ENCODE assay signal across 8 mouse cellular contexts in genomic region chr3:29757821-29758494, GRCm38 (mm10).
DNase-seq lines count a peak whose midpoint lies in the region; ATAC-seq and TF ChIP-seq lines count a peak whose summit lies in the region.
"Had no signal": no experiment of that assay in that cellular context is flagged by ENCODE, and none has a peak within 500 bp of the region (broad histone marks: within the 10 kb centered on the region; RNA-seq: fewer than 3 reads in every experiment).

No protein-coding gene starts in this region.

- H3K27ac ChIP-seq in liver, postnatal 0 days (ENCODE audit: low read depth): no peak overlapping the region
- no peak overlapping the region for H3K27ac ChIP-seq in hindbrain, embryonic 11.5 days (ENCODE audit: low read depth, low read length)

- WGBS in liver, postnatal 0 days (ENCODE audit: insufficient replicate concordance): 60% methylated on average over 8 of the region's 8 CpGs
- 87% methylated on average over 8 of the region's 8 CpGs for WGBS in hindbrain, embryonic 11.5 days

- H3K4me1 ChIP-seq in liver, postnatal 0 days (ENCODE audit: insufficient read depth): no peaks in the 10 kb centered on the region
- no peaks in the 10 kb centered on the region for H3K4me1 ChIP-seq in hindbrain, embryonic 11.5 days (replicated peaks; ENCODE audit: control insufficient read depth, insufficient read depth, low read length)

- H3K27me3 ChIP-seq in liver, postnatal 0 days (ENCODE audit: insufficient read depth, low read length): no peaks in the 10 kb centered on the region
- H3K27me3 ChIP-seq in hindbrain, embryonic 11.5 days (ENCODE audit: control insufficient read depth, insufficient read depth, low read length): no peaks in the 10 kb centered on the region

- no peaks in the 10 kb centered on the region for H3K36me3 ChIP-seq in liver, postnatal 0 days (replicated peaks; ENCODE audit: insufficient read depth, low read length)
- H3K36me3 ChIP-seq in hindbrain, embryonic 11.5 days (ENCODE audit: control insufficient read depth, insufficient read depth, low read length): no peaks in the 10 kb centered on the region

- no peak overlapping the region for H3K4me3 ChIP-seq in liver, postnatal 0 days (ENCODE audit: low read depth, low read length)
- no peak overlapping the region for H3K4me3 ChIP-seq in hindbrain, embryonic 11.5 days (ENCODE audit: low read depth, low read length)

- H3K9ac ChIP-seq in liver, postnatal 0 days (replicated peaks): no peak overlapping the region
- no peak overlapping the region for H3K9ac ChIP-seq in hindbrain, embryonic 11.5 days (ENCODE audit: low read depth, low read length)

- DNase-seq in liver: peak; percentile 7
- no peak for DNase-seq in liver, postnatal 0 days
- DNase-seq in gastrocnemius, postnatal 10 days: peak; percentile 20
- peak; percentile 63 for DNase-seq in kidney, postnatal 10 days
- peak; percentile 26 for DNase-seq in ovary, postnatal 36 days (ENCODE audit: low spot score)
- DNase-seq in hindbrain, embryonic 11.5 days (ENCODE audit: low spot score): no peak
- DNase-seq in cerebellum, adult 9-11 months: no peak
- DNase-seq: thymus, postnatal 25 days had no signal

- ATAC-seq in liver, postnatal 0 days: no peak
- ATAC-seq in hindbrain, embryonic 11.5 days (ENCODE audit: low FRiP score): no peak

- no peaks in the 10 kb centered on the region for H3K9me3 ChIP-seq in liver, postnatal 0 days (ENCODE audit: low read length)
- H3K9me3 ChIP-seq in hindbrain, embryonic 11.5 days (ENCODE audit: control insufficient read depth, low read length): no peaks in the 10 kb centered on the region

- TF ChIP-seq CTCF in liver, postnatal 0 days (IDR thresholded peaks at IDR 0.05; ENCODE audit: low read depth): no peak

- no peak for TF ChIP-seq EP300 in liver, postnatal 0 days (IDR thresholded peaks at IDR 0.05; ENCODE audit: low read depth)

- no peak overlapping the region for H3K4me2 ChIP-seq in liver, postnatal 0 days (ENCODE audit: low read depth, low read length)
- H3K4me2 ChIP-seq in hindbrain, embryonic 11.5 days (replicated peaks; ENCODE audit: low read depth, low read length): no peak overlapping the region

Comparison
In these comparisons a context has a peak if more than half of its experiments do, and no peak if none do; other contexts are left out.
1. DNase-seq: peak in liver (single experiment), gastrocnemius, postnatal 10 days (single experiment), kidney, postnatal 10 days (single experiment) and ovary, postnatal 36 days (single experiment); none in liver, postnatal 0 days (single experiment), hindbrain, embryonic 11.5 days (single experiment) and cerebellum, adult 9-11 months (single experiment).